Mouse (Mus musculus): ENCODE measurements around the gene Zfp398. TPM values are rescaled to one million over a fixed set of nuclear protein-coding genes. Genes with fewer than 3 reads are reported as not detected.

The Zfp398 gene
- polyA plus RNA-seq, 1 experiment from 2014 or later, result 13.4 TPM

DNA sequence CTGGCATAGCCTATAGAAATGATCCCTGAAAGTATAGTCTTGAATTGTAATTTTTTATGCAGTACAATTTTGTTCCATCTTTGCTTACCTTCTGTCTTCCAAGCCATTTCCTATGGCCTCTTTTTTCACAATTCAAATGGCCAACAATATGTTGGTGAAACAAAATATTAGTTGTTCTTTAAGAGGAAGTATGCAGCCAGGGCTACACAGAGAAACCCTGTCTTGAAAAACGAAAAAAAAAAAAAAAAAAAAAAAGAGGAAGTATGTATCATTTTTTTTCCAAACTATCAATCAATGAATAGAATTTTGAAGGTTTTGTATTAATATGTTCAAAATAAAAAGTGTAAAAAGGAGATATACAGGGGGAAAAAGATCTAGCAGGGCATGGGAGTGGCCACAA, 76.2 kb downstream of the Zfp398 start:
- no peak overlapping the region for H3K27ac ChIP-seq (ENCODE audit: low read length)
- H3K9me3 ChIP-seq (ENCODE audit: control insufficient read depth, low read depth, low read length), result no peaks in the 10 kb centered on the region
- H3K27me3 ChIP-seq (ENCODE audit: control insufficient read depth, insufficient read depth, low read length), result no peaks in the 10 kb centered on the region
- peaks cover 7% of the 10 kb centered on the region; the same call in 1 of the 2 replicates for H3K36me3 ChIP-seq (ENCODE audit: control insufficient read depth, insufficient read depth, low read length)
- ATAC-seq (ENCODE audit: insufficient number of reproducible peaks, insufficient read depth, low FRiP score, low read depth), result no peak
- no peaks in the 10 kb centered on the region for H3K4me1 ChIP-seq (ENCODE audit: control insufficient read depth, insufficient read depth, low read length)
- no peak overlapping the region for H3K9ac ChIP-seq (replicated peaks; ENCODE audit: low read depth, low read length)
- 47% methylated on average over 1 of the region's 1 CpGs for WGBS
- no peak overlapping the region for H3K4me3 ChIP-seq (ENCODE audit: low read depth, low read length)
- H3K4me2 ChIP-seq (replicated peaks; ENCODE audit: low read depth, low read length), result no peak overlapping the region

DNA sequence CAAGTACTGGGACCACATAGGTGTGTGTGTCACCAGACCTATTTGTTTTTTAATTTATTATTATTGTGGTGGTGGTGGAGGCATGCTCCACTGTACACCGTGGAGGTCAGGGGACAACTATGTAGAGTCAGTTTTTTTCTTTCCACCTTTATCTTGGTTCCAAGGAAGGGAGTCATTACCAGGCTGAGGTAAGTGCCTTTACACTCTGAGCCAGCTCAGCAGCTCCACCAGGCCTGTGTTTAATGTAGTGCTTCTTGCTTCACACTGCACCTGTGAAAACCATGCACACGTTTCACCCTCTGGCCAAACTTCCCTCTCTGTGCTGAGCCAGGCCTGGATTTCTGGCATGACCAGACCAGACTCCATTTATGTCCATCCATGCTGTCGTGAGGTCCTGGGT, 77.5 kb downstream of the Zfp398 start:
- WGBS, result 45% methylated on average over 3 of the region's 3 CpGs
- Histone ChIP-seq H3K9ac (replicated peaks; ENCODE audit: low read depth, low read length) (no peak overlapping the region), H3K9me3 (ENCODE audit: control insufficient read depth, low read depth, low read length) (no peaks in the 10 kb centered on the region), H3K27ac (ENCODE audit: low read length) (no peak overlapping the region), H3K4me1 (ENCODE audit: control insufficient read depth, insufficient read depth, low read length) (no peaks in the 10 kb centered on the region), H3K4me3 (ENCODE audit: low read depth, low read length) (no peak overlapping the region), H3K36me3 (ENCODE audit: control insufficient read depth, insufficient read depth, low read length) (peaks cover 3% of the 10 kb centered on the region; the same call in 1 of the 2 replicates), H3K4me2 (replicated peaks; ENCODE audit: low read depth, low read length) (no peak overlapping the region), H3K27me3 (ENCODE audit: control insufficient read depth, insufficient read depth, low read length) (no peaks in the 10 kb centered on the region)
- ATAC-seq (ENCODE audit: insufficient number of reproducible peaks, insufficient read depth, low FRiP score, low read depth), result no peak

DNA sequence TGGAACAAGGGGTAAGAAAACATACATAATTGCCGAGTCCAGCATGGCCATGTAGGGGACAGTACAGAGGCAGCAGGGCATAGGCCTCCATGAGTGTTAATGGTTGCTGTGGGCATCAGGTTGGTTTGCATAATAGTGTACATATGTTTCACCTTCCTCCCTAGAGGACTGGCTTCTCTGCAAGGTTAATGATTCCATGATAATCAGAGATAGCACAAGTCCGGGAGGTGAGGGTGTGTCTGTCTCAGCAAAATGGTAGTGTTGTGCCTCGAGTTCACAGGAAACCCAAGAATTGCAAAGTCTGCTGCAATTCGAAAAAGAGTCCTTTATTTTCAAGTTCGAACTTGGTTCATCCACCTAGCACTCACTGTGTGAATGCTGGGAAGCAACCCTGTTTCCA, 81.6 kb downstream of the Zfp398 start:
- no peak for ATAC-seq (ENCODE audit: insufficient number of reproducible peaks, insufficient read depth, low FRiP score, low read depth)
- Histone ChIP-seq H3K36me3 (ENCODE audit: control insufficient read depth, insufficient read depth, low read length) (no peaks in the 10 kb centered on the region), H3K27ac (ENCODE audit: low read length) (no peak overlapping the region), H3K9me3 (ENCODE audit: control insufficient read depth, low read depth, low read length) (no peaks in the 10 kb centered on the region), H3K4me2 (replicated peaks; ENCODE audit: low read depth, low read length) (no peak overlapping the region), H3K4me3 (ENCODE audit: low read depth, low read length) (no peak overlapping the region), H3K9ac (replicated peaks; ENCODE audit: low read depth, low read length) (no peak overlapping the region), H3K4me1 (ENCODE audit: control insufficient read depth, insufficient read depth, low read length) (peaks cover 12% of the 10 kb centered on the region; the same call in 1 of the 2 replicates), H3K27me3 (ENCODE audit: control insufficient read depth, insufficient read depth, low read length) (no peaks in the 10 kb centered on the region)
- WGBS, result 75% methylated on average over 5 of the region's 5 CpGs

DNA sequence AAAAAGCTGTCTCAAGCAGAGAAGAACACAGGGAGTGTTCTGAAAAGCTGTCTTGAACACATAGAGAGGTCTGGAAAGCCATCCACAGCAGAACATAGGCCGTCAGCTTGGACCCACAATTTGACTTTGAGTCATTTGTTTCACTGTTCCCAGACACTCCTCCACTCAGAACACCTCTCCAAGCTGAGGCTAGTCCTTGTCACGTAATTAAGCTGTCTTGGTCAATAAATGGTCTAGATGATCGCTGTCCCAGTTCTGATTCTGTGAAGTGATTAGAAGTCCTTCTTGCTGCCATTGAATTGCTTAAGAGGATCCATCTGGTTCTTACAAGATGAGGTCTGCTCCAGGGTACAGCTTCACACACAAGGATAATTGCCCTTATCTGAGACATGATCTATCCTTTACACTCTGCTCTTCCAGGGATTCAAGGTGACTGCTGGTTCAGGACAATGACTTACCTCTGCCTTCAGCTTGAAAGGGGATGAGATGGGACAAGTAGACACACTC, 83.4 kb downstream of the Zfp398 start:
- 73% methylated on average over 3 of the region's 3 CpGs for WGBS
- Histone ChIP-seq H3K4me2 (replicated peaks; ENCODE audit: low read depth, low read length) (no peak overlapping the region), H3K27me3 (ENCODE audit: control insufficient read depth, insufficient read depth, low read length) (no peaks in the 10 kb centered on the region), H3K27ac (ENCODE audit: low read length) (no peak overlapping the region), H3K4me3 (ENCODE audit: low read depth, low read length) (no peak overlapping the region), H3K36me3 (ENCODE audit: control insufficient read depth, insufficient read depth, low read length) (no peaks in the 10 kb centered on the region; the same call in 1 of the 2 replicates), H3K9me3 (ENCODE audit: control insufficient read depth, low read depth, low read length) (no peaks in the 10 kb centered on the region), H3K4me1 (ENCODE audit: control insufficient read depth, insufficient read depth, low read length) (peaks cover 13% of the 10 kb centered on the region; the same call in 1 of the 2 replicates), H3K9ac (replicated peaks; ENCODE audit: low read depth, low read length) (no peak overlapping the region)
- no peak for ATAC-seq (ENCODE audit: insufficient number of reproducible peaks, insufficient read depth, low FRiP score, low read depth)

DNA sequence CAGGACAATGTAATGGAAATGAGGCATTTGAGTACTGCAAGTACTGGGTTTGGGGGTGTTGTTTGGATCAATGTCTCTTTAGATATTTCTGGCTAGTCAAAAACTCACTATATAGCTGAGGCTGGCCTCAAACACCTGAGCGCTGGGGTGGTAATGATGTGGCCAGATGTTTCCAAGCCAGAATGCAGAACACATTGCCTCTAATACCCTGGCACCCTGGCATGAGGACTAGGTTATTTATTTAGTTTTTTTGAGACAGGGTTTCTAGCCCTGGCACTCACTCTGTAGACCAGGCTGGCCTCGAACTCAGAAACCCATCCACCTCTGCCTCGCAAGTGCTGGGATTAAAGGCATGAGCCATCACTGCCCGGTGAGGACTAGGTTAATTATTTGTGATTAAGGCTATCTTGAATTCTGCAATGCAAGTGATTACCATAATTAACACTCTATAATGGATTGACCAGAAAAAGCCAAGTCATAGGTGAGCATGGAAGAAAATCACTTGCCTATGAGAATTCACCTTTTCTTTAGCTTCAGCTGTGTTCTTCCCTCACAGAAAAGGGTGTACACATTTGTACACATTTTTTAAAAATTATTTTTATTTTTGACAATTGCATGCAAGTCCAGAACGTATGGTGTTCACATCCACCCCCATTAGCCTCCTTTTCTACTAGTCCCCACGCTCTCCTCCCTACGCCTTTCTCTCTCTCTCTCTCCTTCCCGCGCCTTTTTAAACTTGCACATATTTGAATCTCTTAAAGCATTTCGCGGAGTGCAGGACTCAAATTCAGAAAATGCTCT, 84.4 kb downstream of the Zfp398 start:
- no peaks in the 10 kb centered on the region; the same call in 1 of the 2 replicates for H3K36me3 ChIP-seq (ENCODE audit: control insufficient read depth, insufficient read depth, low read length)
- H3K27me3 ChIP-seq (ENCODE audit: control insufficient read depth, insufficient read depth, low read length), result no peaks in the 10 kb centered on the region
- peak overlapping the region; percentile 90 for H3K4me3 ChIP-seq (ENCODE audit: low read depth, low read length)
- peak overlapping the region; percentile 96; the same call in 1 of the 2 replicates for H3K9ac ChIP-seq (replicated peaks; ENCODE audit: low read depth, low read length)
- H3K4me2 ChIP-seq (replicated peaks; ENCODE audit: low read depth, low read length), result peak overlapping the region; percentile 36
- peaks cover 13% of the 10 kb centered on the region; the same call in 1 of the 2 replicates for H3K4me1 ChIP-seq (ENCODE audit: control insufficient read depth, insufficient read depth, low read length)
- no peaks in the 10 kb centered on the region for H3K9me3 ChIP-seq (ENCODE audit: control insufficient read depth, low read depth, low read length)
- no peak; the same call in 1 of the 2 replicates for ATAC-seq (ENCODE audit: insufficient number of reproducible peaks, insufficient read depth, low FRiP score, low read depth)
- WGBS, result 26% methylated on average over 11 of the region's 11 CpGs
- H3K27ac ChIP-seq (ENCODE audit: low read length), result peak overlapping the region; percentile 98

DNA sequence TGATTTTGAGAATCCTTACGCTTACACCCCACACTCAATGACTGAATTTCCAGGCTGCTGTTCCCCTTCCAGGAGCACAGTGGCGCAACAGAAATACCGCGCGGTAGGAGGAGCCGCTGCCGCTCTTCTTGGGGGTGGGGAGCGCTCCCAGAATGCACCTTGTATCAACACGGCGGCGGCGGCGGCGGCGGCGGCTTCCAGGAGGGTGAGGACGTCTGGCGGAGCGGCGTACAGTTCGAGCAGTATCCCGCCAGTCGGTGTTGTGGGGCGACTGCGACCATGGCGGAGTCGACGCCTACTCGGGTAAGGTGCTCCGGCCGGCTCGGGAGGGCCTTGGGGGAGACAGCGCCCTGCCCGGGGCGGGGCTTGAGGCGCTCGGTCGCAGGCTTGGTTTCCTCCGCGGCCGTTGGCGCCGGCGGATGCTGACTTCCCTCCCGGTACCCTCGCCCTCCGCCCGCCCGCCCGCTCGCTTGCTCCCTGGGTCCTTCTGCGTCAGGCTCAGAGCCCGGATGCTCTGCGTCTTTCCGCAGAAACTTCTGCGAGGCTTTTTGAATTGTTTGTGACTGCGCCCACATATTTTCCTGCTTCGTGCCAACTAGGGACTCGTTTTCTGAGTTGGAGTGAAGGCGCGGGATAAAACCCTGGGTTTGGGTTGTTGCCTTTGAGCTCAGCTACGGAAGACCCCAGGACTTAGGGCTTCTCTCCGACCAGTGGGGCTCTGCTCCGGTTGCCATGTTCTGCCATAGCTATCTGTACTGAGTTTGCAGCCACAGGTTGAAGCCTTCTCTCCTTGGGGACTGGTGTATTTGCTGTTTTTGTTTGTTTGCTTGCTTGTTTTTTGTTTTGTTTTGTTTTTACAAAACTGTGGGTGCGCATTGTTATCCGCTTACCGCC, 85.2 kb downstream of the Zfp398 start, which contains the start of gene Zfp212:
TSS of gene Zfp212 (plus strand) at position 30 of the 894 bp plus-strand sequence.
- Histone ChIP-seq H3K4me2 (replicated peaks; ENCODE audit: low read depth, low read length) (peak within 1 kb of the TSS; percentile 85), H3K27me3 (ENCODE audit: control insufficient read depth, insufficient read depth, low read length) (no peaks in the 10 kb centered on the region), H3K9ac (replicated peaks; ENCODE audit: low read depth, low read length) (peak within 1 kb of the TSS; percentile 96), H3K4me1 (ENCODE audit: control insufficient read depth, insufficient read depth, low read length) (peaks cover 13% of the 10 kb centered on the region; the same call in 1 of the 2 replicates), H3K36me3 (ENCODE audit: control insufficient read depth, insufficient read depth, low read length) (no peaks in the 10 kb centered on the region; the same call in 1 of the 2 replicates), H3K9me3 (ENCODE audit: control insufficient read depth, low read depth, low read length) (no peaks in the 10 kb centered on the region), H3K27ac (ENCODE audit: low read length) (peak within 1 kb of the TSS; percentile 98), H3K4me3 (ENCODE audit: low read depth, low read length) (peak within 1 kb of the TSS; percentile 90)
- peak; percentile 94 for ATAC-seq (ENCODE audit: insufficient number of reproducible peaks, insufficient read depth, low FRiP score, low read depth)
- WGBS, result under 1% methylated on average over 67 of the region's 67 CpGs

MicroRNA genes within 50 kb of the gene (microRNA counts, 519-probe panel; counts per million panel counts)
- not detected for microRNA mmu-miR-704

Small RNA genes within 50 kb of the gene (microRNA-seq; reads per million reads assigned to microRNA genes)
- gene Mir704, result not detected

Other genes starting within 250 kb of the Zfp398 start
- 87.7 and 97.6 TPM in 2 replicates for gene Ezh2, start 240.3 kb upstream of the Zfp398 start, polyA plus RNA-seq (2014; fragmentation: Nextera tagmentation; extraction: Ambion mirVana)
- gene Pdia4, start 22.2 kb upstream of the Zfp398 start, polyA plus RNA-seq (2014; fragmentation: Nextera tagmentation; extraction: Ambion mirVana), result 236 and 273 TPM in 2 replicates
- gene Zfp786, start 4.8 kb upstream of the Zfp398 start, polyA plus RNA-seq (2014; fragmentation: Nextera tagmentation; extraction: Ambion mirVana), result 3.5 and 3.8 TPM in 2 replicates
- gene Zfp282, start 41.5 kb downstream of the Zfp398 start, polyA plus RNA-seq (2014; fragmentation: Nextera tagmentation; extraction: Ambion mirVana), result 13.4 and 13.8 TPM in 2 replicates
- gene Zfp212, start 84.8 kb downstream of the Zfp398 start, polyA plus RNA-seq (2014; fragmentation: Nextera tagmentation; extraction: Ambion mirVana), result 13.3 and 13.8 TPM in 2 replicates
- 10.0 and 10.9 TPM in 2 replicates for gene Zfp956, start 117.7 kb downstream of the Zfp398 start, polyA plus RNA-seq (2014; fragmentation: Nextera tagmentation; extraction: Ambion mirVana)
- gene Zfp777, start 213.2 kb downstream of the Zfp398 start, polyA plus RNA-seq (2014; fragmentation: Nextera tagmentation; extraction: Ambion mirVana), result 7.1 and 7.3 TPM in 2 replicates

Data from stomach, embryonic 14.5 days (tissue).